Mouse (Mus musculus): Measurements from ENCODE around the gene Nlgn1. TPM values are rescaled to one million over a fixed set of nuclear protein-coding genes. Genes with fewer than 3 reads are reported as not detected.
A peak's percentile ranks its signal among the peaks of the same experiment; 100 is the strongest.

Gene Nlgn1
- polyA plus RNA-seq, 1 experiment from 2014 or later: 0.86 TPM

DNA sequence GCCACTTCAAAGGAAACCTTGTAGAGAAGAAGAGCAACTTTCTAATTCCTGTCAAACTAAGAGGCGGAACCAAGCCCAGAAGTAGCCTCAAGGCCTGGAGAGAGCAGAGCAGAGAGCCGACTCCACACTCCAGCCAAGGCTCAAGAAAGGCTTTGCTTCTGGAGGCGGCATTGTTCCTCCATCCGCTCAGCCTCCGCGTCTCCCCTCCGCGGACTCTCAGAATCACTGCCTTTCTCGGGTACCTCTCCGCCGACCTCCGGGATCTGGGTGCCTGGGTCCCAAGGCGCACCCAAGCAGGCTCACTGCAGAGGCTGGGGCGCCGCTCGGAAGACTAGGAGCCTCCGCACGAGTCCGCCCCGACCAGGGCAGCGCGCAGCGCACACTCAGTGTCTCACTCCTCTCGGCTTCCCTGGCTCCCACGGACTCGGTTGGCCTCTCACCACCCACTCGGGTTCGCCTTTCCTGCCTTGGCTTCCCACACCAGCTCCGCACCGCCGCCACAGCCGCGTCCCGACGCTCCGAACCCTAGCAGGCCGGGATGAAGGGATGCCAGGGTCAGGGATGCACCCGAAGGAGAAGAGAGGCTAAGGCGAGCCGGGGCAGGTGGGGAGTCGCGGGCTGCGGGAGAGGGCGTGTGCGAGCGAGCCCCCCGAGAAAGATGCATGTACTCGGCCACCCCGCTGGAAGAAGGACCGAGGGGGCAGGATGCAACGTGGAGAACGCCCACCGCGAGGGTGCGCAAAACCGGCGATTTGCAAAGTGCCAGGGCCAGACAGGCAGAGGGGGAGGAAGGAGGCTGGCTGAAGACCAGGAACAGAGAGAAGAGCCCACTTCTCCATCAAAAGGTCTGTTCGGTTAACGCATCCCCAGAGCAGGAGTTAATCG lies 841 bp downstream of the Nlgn1 start:
- H3K9me3 ChIP-seq (ENCODE audit: control insufficient read depth): no peaks in the 10 kb centered on the region
- H3K9ac ChIP-seq (ENCODE audit: low read depth, low read length): no peak overlapping the region
- H3K27me3 ChIP-seq (replicated peaks; ENCODE audit: control insufficient read depth, insufficient read depth, low read length): peaks cover 31% of the 10 kb centered on the region
- H3K27ac ChIP-seq (ENCODE audit: low read depth, low read length): no peak overlapping the region
- no peaks in the 10 kb centered on the region for H3K4me1 ChIP-seq (replicated peaks; ENCODE audit: control insufficient read depth, insufficient read depth, low read length)
- peak overlapping the region; percentile 46 for H3K4me3 ChIP-seq (ENCODE audit: low read depth, low read length)
- TF ChIP-seq CTCF (IDR thresholded peaks at IDR 0.05; ENCODE audit: low read depth): peak; percentile 22
- H3K4me2 ChIP-seq (replicated peaks; ENCODE audit: low read depth): peak overlapping the region; percentile 66
- WGBS: under 1% methylated on average over 60 of the region's 60 CpGs
- no peaks in the 10 kb centered on the region for H3K36me3 ChIP-seq (ENCODE audit: control insufficient read depth, insufficient read depth)
- no peak for ATAC-seq

DNA sequence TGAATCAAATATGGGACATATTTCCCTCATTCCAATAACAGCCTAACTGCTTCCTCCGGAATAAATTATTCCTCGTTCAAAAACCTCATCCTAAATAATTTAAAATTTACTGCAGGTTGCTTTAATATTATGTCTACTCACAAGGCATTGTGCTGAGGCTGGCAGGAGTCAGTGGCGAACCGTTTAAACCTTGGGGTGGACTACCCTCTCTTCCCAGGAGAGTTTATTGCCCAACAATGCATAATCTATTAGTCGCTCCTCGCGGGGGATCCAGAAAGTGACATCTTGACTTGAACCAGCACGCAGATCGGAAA lies 1.4 kb downstream of the Nlgn1 start:
- TF ChIP-seq CTCF (IDR thresholded peaks at IDR 0.05; ENCODE audit: low read depth): no peak
- Histone ChIP-seq H3K4me3 (ENCODE audit: low read depth, low read length) (0 out of 2 replicates have a peak overlapping the region, but pooled peaks have one; percentile 46), H3K27ac (ENCODE audit: low read depth, low read length) (no peak overlapping the region), H3K9me3 (ENCODE audit: control insufficient read depth) (no peaks in the 10 kb centered on the region), H3K27me3 (replicated peaks; ENCODE audit: control insufficient read depth, insufficient read depth, low read length) (peaks cover 31% of the 10 kb centered on the region), H3K4me2 (replicated peaks; ENCODE audit: low read depth) (peak overlapping the region; percentile 66), H3K36me3 (ENCODE audit: control insufficient read depth, insufficient read depth) (no peaks in the 10 kb centered on the region), H3K9ac (ENCODE audit: low read depth, low read length) (no peak overlapping the region), H3K4me1 (replicated peaks; ENCODE audit: control insufficient read depth, insufficient read depth, low read length) (no peaks in the 10 kb centered on the region)
- 15% methylated on average over 9 of the region's 9 CpGs for WGBS
- ATAC-seq: no peak

DNA sequence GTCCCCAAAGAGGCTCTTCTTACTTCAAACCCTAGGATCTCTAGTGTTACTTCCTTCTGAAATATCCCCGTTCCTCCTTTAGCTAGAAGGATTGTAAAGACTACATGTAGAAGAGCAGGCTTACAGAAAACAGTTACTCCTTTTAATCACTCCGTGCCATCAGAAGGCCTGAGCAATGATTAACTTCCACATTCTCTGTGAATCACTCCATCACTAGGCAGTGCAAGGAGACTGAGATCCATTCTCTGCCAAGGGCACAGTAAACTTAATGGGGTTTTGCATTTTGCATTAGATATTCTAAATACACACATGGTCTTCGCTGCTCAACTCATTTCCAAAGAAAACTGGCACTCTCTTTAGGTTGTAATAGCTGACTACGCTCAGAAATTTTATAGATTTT lies 2.2 kb downstream of the Nlgn1 start:
- H3K27ac ChIP-seq (ENCODE audit: low read depth, low read length): no peak overlapping the region
- 58% methylated on average over 4 of the region's 4 CpGs for WGBS
- no peaks in the 10 kb centered on the region for H3K36me3 ChIP-seq (ENCODE audit: control insufficient read depth, insufficient read depth)
- H3K9me3 ChIP-seq (ENCODE audit: control insufficient read depth): no peaks in the 10 kb centered on the region
- no peak overlapping the region for H3K9ac ChIP-seq (ENCODE audit: low read depth, low read length)
- H3K27me3 ChIP-seq (replicated peaks; ENCODE audit: control insufficient read depth, insufficient read depth, low read length): peaks cover 31% of the 10 kb centered on the region
- no peak overlapping the region for H3K4me3 ChIP-seq (ENCODE audit: low read depth, low read length)
- no peaks in the 10 kb centered on the region for H3K4me1 ChIP-seq (replicated peaks; ENCODE audit: control insufficient read depth, insufficient read depth, low read length)
- TF ChIP-seq CTCF (IDR thresholded peaks at IDR 0.05; ENCODE audit: low read depth): no peak
- no peak for ATAC-seq
- no peak overlapping the region for H3K4me2 ChIP-seq (replicated peaks; ENCODE audit: low read depth)

DNA sequence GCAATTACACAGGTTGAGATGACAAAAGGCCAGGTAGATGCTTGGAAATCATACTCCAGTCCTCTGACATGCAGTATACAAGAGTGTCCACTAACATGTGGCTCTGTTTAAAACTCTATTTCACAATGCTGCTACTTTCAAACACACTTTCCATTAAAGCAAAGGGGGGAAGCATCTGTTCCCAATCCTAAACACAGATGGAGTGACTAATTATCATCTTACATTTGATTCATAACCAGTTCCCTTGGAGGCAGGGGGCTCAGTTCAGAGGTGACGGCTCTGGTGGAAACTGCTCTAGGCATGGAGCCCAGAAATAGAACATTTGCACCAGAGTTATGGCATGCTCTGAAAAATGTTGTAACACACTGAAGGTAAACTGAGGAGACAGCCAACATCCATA lies 7.8 kb downstream of the Nlgn1 start:
- Histone ChIP-seq H3K36me3 (ENCODE audit: control insufficient read depth, insufficient read depth) (no peaks in the 10 kb centered on the region), H3K27me3 (replicated peaks; ENCODE audit: control insufficient read depth, insufficient read depth, low read length) (no peaks in the 10 kb centered on the region), H3K4me1 (replicated peaks; ENCODE audit: control insufficient read depth, insufficient read depth, low read length) (no peaks in the 10 kb centered on the region), H3K4me2 (replicated peaks; ENCODE audit: low read depth) (no peak overlapping the region), H3K4me3 (ENCODE audit: low read depth, low read length) (no peak overlapping the region), H3K27ac (ENCODE audit: low read depth, low read length) (no peak overlapping the region), H3K9me3 (ENCODE audit: control insufficient read depth) (no peaks in the 10 kb centered on the region), H3K9ac (ENCODE audit: low read depth, low read length) (no peak overlapping the region)
- WGBS: 67% methylated on average over 1 of the region's 1 CpGs
- no peak for TF ChIP-seq CTCF (IDR thresholded peaks at IDR 0.05; ENCODE audit: low read depth)
- no peak for ATAC-seq

DNA sequence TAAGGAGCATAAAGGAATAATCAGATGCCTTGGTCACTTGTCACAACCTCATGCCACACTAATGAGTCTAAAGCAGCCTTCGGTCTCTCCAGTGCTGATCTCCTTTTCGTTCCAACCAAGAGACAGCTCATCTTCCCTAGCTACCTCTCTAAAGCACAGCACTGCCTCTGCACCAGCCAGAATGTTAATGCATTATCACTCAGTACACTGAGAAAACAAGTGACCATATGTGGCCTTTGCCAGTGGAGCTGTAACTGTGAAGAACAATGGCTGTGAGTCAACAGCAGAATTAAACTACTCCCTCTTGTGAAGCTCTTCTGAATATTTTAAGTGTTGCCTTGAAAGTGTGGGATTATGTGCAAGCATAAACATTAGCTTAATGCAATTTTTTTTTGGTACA lies 14.9 kb downstream of the Nlgn1 start:
- H3K4me2 ChIP-seq (replicated peaks; ENCODE audit: low read depth): no peak overlapping the region
- H3K9me3 ChIP-seq (ENCODE audit: control insufficient read depth): no peaks in the 10 kb centered on the region
- no peaks in the 10 kb centered on the region for H3K36me3 ChIP-seq (ENCODE audit: control insufficient read depth, insufficient read depth)
- H3K27ac ChIP-seq (ENCODE audit: low read depth, low read length): no peak overlapping the region
- no peak for ATAC-seq
- no peaks in the 10 kb centered on the region for H3K27me3 ChIP-seq (replicated peaks; ENCODE audit: control insufficient read depth, insufficient read depth, low read length)
- no peak for TF ChIP-seq CTCF (IDR thresholded peaks at IDR 0.05; ENCODE audit: low read depth)
- H3K9ac ChIP-seq (ENCODE audit: low read depth, low read length): no peak overlapping the region
- H3K4me3 ChIP-seq (ENCODE audit: low read depth, low read length): no peak overlapping the region
- WGBS: 77% methylated on average over 2 of the region's 2 CpGs
- no peaks in the 10 kb centered on the region for H3K4me1 ChIP-seq (replicated peaks; ENCODE audit: control insufficient read depth, insufficient read depth, low read length)

DNA sequence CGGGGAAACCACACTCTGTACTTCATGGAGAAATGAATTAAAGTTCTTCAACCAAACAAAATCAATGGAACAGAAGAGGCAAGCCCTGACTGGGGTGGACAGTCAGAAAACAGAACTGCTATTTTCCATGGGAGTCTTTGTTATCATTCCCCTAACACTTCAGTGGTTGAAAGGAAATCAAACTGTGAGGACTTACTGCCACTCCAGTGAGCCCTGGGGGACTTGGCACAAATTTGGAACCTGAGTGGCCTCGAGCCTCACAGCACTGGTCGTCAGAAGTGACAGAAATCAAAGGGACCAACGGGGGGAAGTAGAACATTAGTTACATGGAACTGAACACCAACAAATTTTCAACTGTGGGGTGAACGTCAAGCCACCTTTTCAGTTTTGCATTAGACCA lies 34.4 kb downstream of the Nlgn1 start:
- no peak for TF ChIP-seq CTCF (IDR thresholded peaks at IDR 0.05; ENCODE audit: low read depth)
- WGBS: 71% methylated on average over 5 of the region's 5 CpGs
- H3K36me3 ChIP-seq (ENCODE audit: control insufficient read depth, insufficient read depth): no peaks in the 10 kb centered on the region
- no peaks in the 10 kb centered on the region for H3K9me3 ChIP-seq (ENCODE audit: control insufficient read depth)
- H3K27me3 ChIP-seq (replicated peaks; ENCODE audit: control insufficient read depth, insufficient read depth, low read length): no peaks in the 10 kb centered on the region
- H3K4me1 ChIP-seq (replicated peaks; ENCODE audit: control insufficient read depth, insufficient read depth, low read length): no peaks in the 10 kb centered on the region
- ATAC-seq: no peak
- H3K27ac ChIP-seq (ENCODE audit: low read depth, low read length): no peak overlapping the region
- H3K4me2 ChIP-seq (replicated peaks; ENCODE audit: low read depth): no peak overlapping the region
- no peak overlapping the region for H3K9ac ChIP-seq (ENCODE audit: low read depth, low read length)
- H3K4me3 ChIP-seq (ENCODE audit: low read depth, low read length): no peak overlapping the region

Measured in intestine, postnatal 0 days (tissue).